Mouse (Mus musculus): Measurements from ENCODE around the gene Taok3. TPM values are rescaled to one million over a fixed set of nuclear protein-coding genes. Genes with fewer than 3 reads are reported as not detected.
A peak's percentile ranks its signal among the peaks of the same experiment; 100 is the strongest.

Taok3 gene
- polyA plus RNA-seq, 1 experiment from 2014 or later: 12.0 TPM

DNA sequence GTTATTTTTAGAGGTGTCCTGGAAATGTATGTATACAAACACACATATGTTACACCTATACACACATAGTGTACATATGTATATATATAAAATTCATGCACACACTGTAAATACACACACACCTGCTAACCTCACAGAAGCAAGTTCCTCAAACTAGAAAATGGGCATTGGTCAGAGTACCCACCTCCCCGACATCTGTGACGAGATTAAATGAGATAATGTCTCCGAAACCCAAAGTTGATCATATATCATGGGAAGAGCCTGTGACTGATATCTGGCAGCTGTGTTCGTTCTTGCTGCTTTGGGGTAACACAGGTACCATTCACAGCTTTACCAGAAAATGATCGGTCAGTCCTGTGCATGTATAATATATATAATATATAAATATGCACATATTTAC is 16.6 kb downstream of the Taok3 start:
- Histone ChIP-seq H3K27ac (replicated peaks) (no peak overlapping the region), H3K9me3 (replicated peaks) (no peaks in the 10 kb centered on the region), H3K27me3 (ENCODE audit: low read depth, poor library complexity, severe bottlenecking) (no peaks in the 10 kb centered on the region), H3K4me3 (no peak overlapping the region), H3K36me3 (no peaks in the 10 kb centered on the region), H3K4me1 (peaks cover 33% of the 10 kb centered on the region)
- no peak for DNase-seq (ENCODE audit: low spot score)
- WGBS: 93% methylated on average over 5 of the region's 5 CpGs

- Histone ChIP-seq H3K27me3 (ENCODE audit: low read depth, poor library complexity, severe bottlenecking) (no peaks in the 10 kb centered on the region), H3K9me3 (replicated peaks) (no peaks in the 10 kb centered on the region), H3K4me3 (no peak overlapping the region), H3K36me3 (no peaks in the 10 kb centered on the region), H3K4me1 (peaks cover 33% of the 10 kb centered on the region), H3K27ac (replicated peaks) (no peak overlapping the region)
- DNase-seq (ENCODE audit: low spot score): no peak
- WGBS: 81% methylated on average over 10 of the region's 10 CpGs
Observed at GRCm38 (mm10) chr5:117137011-117137410, 17.1 kb downstream of the Taok3 start.

GRCm38 (mm10) chr5:117137594-117137993 is 17.7 kb downstream of the Taok3 start:
- no peaks in the 10 kb centered on the region for H3K36me3 ChIP-seq
- peaks cover 33% of the 10 kb centered on the region for H3K4me1 ChIP-seq
- no peaks in the 10 kb centered on the region for H3K9me3 ChIP-seq (replicated peaks)
- H3K27me3 ChIP-seq (ENCODE audit: low read depth, poor library complexity, severe bottlenecking): no peaks in the 10 kb centered on the region
- no peak overlapping the region for H3K27ac ChIP-seq (replicated peaks)
- 85% methylated on average over 8 of the region's 8 CpGs for WGBS
- no peak overlapping the region for H3K4me3 ChIP-seq
- no peak for DNase-seq (ENCODE audit: low spot score)

DNA sequence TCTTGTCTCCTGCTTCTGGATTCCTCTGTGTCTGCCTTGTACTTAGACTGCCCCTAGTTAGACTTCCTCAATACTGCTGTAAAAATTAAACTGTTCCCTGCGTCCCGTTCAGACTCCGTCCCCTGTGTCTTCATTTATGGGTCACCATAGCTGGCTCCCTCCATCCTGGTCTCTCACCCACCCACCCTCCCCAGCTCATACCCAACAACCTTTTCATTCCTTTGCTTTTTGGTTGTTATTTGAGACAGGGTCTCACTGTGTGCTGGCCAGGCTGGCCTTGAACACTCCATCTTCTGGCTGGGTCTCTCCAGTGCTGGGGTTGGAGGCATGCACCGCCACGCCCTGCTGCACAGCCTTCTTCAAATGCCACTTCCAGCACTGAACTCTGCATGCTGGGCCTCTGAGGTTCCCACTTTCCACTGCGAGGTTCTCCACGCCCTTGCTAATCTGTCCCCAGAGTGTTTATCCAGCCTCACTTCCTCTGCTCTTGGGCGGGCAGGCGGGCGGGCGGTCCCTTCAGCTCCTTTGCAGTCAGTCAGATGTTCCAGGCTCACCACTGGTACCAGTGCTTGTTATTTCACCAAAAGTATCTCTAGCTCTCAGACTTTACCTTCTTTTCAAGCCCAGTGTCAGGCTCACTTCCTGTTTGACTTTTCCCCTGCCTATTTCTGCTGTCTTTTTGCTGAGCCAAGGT is 18.5 kb downstream of the Taok3 start:
- Histone ChIP-seq H3K36me3 (no peaks in the 10 kb centered on the region), H3K27me3 (ENCODE audit: low read depth, poor library complexity, severe bottlenecking) (no peaks in the 10 kb centered on the region), H3K4me1 (peaks cover 33% of the 10 kb centered on the region), H3K4me3 (no peak overlapping the region), H3K27ac (replicated peaks) (no peak overlapping the region), H3K9me3 (replicated peaks) (no peaks in the 10 kb centered on the region)
- WGBS: 85% methylated on average over 11 of the region's 11 CpGs
- DNase-seq (ENCODE audit: low spot score): no peak

DNA sequence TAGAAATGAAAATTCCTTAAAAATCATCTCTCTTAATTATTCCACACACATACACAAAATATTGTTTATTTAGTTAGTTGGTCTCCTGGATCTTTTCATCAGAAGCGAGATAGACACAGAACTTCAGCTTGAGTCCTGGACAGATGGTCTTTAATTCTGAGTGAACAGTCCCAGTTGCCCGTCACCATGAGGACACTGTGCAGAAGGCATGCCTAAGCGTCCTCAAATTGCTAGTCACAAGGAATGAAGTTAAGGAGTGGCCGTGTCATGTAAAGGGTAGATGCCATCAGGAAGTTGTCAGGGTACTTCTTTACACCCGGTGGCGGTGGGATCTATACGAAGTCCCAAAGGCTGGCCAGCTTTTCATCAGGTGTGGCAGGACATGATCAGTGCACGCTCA is 19.9 kb downstream of the Taok3 start:
- no peaks in the 10 kb centered on the region for H3K36me3 ChIP-seq

GRCm38 (mm10) chr5:117140374-117140773 is 20.4 kb downstream of the Taok3 start:
- WGBS: 78% methylated on average over 7 of the region's 7 CpGs
- peak overlapping the region; percentile 55; the same call in 1 of the 2 replicates for H3K27ac ChIP-seq (replicated peaks)
- no peaks in the 10 kb centered on the region for H3K36me3 ChIP-seq
- H3K27me3 ChIP-seq (ENCODE audit: low read depth, poor library complexity, severe bottlenecking): no peaks in the 10 kb centered on the region
- DNase-seq (ENCODE audit: low spot score): no peak
- peaks cover 24% of the 10 kb centered on the region for H3K4me1 ChIP-seq
- no peaks in the 10 kb centered on the region for H3K9me3 ChIP-seq (replicated peaks)
- no peak overlapping the region for H3K4me3 ChIP-seq

More for the DNA sequence above, 19.9 kb downstream of the Taok3 start:
- Histone ChIP-seq H3K4me1 (peaks cover 30% of the 10 kb centered on the region), H3K27me3 (ENCODE audit: low read depth, poor library complexity, severe bottlenecking) (no peaks in the 10 kb centered on the region), H3K4me3 (no peak overlapping the region), H3K27ac (replicated peaks) (no peak overlapping the region), H3K9me3 (replicated peaks) (no peaks in the 10 kb centered on the region)
- no peak for DNase-seq (ENCODE audit: low spot score)
- 77% methylated on average over 8 of the region's 8 CpGs for whole genome bisulfite sequencing

DNA sequence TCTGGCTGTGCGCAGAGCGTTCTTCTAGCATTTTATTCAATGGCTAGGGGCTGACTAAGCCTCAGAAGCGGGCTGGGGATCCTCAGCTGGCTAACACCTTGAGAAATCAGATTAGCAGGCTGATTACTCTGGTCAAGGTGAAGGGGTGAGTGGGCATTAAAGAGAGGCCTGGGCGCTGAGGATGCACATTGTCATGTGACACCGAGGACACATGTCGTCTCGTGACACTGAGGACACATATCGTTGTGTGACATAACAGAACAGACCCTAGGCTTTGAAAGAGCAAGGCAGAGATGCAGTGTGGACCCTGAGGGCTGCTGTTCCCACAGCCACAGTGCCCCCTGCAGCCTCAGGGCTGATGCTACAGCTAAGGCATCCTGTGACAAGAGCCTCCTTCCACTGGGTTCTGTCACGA is 23.8 kb downstream of the Taok3 start:
- Histone ChIP-seq H3K27ac (replicated peaks) (no peak overlapping the region), H3K4me1 (peaks cover 12% of the 10 kb centered on the region), H3K36me3 (no peaks in the 10 kb centered on the region), H3K27me3 (ENCODE audit: low read depth, poor library complexity, severe bottlenecking) (no peaks in the 10 kb centered on the region), H3K9me3 (replicated peaks) (peaks cover 5% of the 10 kb centered on the region; the same call in 1 of the 2 replicates), H3K4me3 (no peak overlapping the region)
- peak; percentile 31 for DNase-seq (ENCODE audit: low spot score)
- 69% methylated on average over 9 of the region's 9 CpGs for WGBS

GRCm38 (mm10) chr5:117146165-117146564 is 26.2 kb downstream of the Taok3 start:
- no peak overlapping the region for H3K27ac ChIP-seq (replicated peaks)
- H3K4me3 ChIP-seq: no peak overlapping the region
- no peaks in the 10 kb centered on the region for H3K27me3 ChIP-seq (ENCODE audit: low read depth, poor library complexity, severe bottlenecking)
- H3K9me3 ChIP-seq (replicated peaks): peaks cover 5% of the 10 kb centered on the region; the same call in 1 of the 2 replicates
- H3K36me3 ChIP-seq: no peaks in the 10 kb centered on the region
- H3K4me1 ChIP-seq: no peaks in the 10 kb centered on the region
- DNase-seq (ENCODE audit: low spot score): no peak

DNA sequence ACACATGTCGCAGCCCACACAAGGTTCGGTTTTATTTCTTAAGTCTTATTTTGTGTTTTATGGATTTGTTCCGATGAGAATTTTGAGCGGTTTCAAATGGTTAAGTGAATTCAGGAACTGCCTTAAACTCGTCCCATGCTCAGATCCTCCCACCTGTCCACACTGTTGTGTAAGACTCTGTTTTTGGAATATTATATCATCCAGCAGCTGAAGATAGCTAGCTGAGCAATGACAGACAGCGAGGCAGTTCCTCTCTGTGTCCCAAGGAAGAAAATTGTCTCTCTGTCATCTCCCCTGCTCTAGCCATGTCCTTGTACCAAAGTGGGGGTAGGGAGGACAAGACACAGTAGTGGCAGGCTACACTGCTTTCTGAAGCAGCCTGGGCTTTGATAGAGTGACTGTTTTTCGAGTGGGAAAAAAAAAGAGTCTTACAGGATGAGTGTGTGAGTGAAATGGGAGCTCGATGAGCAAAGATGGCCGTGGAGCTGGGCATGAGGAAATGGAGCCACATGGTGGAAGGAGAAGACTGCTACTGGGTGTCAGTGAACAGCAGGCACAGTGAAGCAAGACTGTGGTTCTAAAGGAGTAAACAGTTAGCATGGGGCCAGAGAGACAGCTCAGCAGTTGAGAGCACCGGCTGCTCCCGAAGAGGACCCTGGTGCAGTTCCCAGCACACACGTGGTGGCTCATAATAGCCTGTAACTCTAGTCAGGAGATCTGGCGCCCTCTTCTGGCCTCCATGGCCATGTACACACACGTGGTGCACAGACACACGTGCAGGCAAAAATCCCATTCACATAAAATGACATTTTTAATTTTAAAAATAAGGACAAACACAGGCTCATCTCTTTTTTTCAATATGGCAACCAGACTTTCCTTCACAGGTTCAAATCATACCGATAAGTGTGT is 27.5 kb downstream of the Taok3 start:
- Histone ChIP-seq H3K4me1 (no peaks in the 10 kb centered on the region), H3K9me3 (replicated peaks) (peaks cover 5% of the 10 kb centered on the region; the same call in 1 of the 2 replicates), H3K27ac (replicated peaks) (no peak overlapping the region), H3K36me3 (no peaks in the 10 kb centered on the region), H3K27me3 (ENCODE audit: low read depth, poor library complexity, severe bottlenecking) (no peaks in the 10 kb centered on the region), H3K4me3 (no peak overlapping the region)
- WGBS: 91% methylated on average over 16 of the region's 16 CpGs
- DNase-seq (ENCODE audit: low spot score): no peak

GRCm38 (mm10) chr5:117149054-117149942 is 29.4 kb downstream of the Taok3 start:
- 86% methylated on average over 16 of the region's 16 CpGs for WGBS
- Histone ChIP-seq H3K9me3 (replicated peaks) (peaks cover 16% of the 10 kb centered on the region), H3K27ac (replicated peaks) (no peak overlapping the region), H3K36me3 (0 out of 2 replicates have a peak, but pooled peaks cover 7% of the 10 kb centered on the region), H3K27me3 (ENCODE audit: low read depth, poor library complexity, severe bottlenecking) (no peaks in the 10 kb centered on the region), H3K4me3 (no peak overlapping the region), H3K4me1 (no peaks in the 10 kb centered on the region)
- no peak for DNase-seq (ENCODE audit: low spot score)

DNA sequence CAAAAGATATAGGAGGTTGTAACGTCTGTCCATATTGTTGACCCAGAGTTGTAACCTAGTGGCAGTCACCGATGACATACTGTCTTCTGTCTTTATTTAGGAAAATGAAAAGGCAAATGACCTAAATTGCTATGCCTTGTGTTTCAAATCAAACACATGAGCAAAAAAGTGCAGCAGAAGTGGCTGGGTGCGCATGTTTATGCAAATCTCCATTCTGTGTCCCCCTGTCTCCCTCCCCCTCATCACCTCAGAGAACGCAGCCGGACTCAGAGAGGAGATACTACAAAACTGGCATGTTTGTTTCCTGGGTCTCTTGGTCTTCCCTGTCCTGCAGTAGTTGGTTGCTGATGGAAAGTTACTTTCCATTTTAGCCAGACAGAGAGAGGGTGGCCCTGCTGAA is 30.1 kb downstream of the Taok3 start:
- DNase-seq (ENCODE audit: low spot score): no peak
- no peaks in the 10 kb centered on the region for H3K27me3 ChIP-seq (ENCODE audit: low read depth, poor library complexity, severe bottlenecking)
- H3K4me1 ChIP-seq: no peaks in the 10 kb centered on the region
- WGBS: 89% methylated on average over 5 of the region's 5 CpGs
- H3K9me3 ChIP-seq (replicated peaks): peaks cover 16% of the 10 kb centered on the region
- no peak overlapping the region for H3K4me3 ChIP-seq
- H3K36me3 ChIP-seq: 0 out of 2 replicates have a peak, but pooled peaks cover 7% of the 10 kb centered on the region
- no peak overlapping the region for H3K27ac ChIP-seq (replicated peaks)

DNA sequence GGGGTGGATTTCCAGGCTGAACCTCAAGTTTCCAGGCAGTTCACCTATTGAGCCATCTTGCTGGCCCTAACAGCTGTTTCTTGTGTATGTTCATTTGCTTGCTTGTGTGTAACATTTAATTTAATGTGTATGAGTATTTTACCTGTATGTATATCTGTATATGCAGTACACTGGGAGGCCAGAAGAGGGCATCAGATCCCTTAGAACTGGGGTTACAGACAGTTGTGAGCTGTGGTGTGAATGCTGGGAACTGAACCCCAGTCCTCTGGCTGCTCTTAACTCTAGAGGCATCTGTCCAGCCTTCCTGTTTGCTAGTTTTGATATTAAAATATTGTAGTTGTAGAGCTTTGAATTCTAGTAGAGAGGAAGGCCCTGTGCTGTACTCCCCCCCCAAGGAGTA is 33.0 kb downstream of the Taok3 start:
- peaks cover 11% of the 10 kb centered on the region for H3K9me3 ChIP-seq (replicated peaks)
- no peak for DNase-seq (ENCODE audit: low spot score)
- H3K36me3 ChIP-seq: 0 out of 2 replicates have a peak, but pooled peaks cover 7% of the 10 kb centered on the region
- H3K27me3 ChIP-seq (ENCODE audit: low read depth, poor library complexity, severe bottlenecking): no peaks in the 10 kb centered on the region
- no peak overlapping the region for H3K27ac ChIP-seq (replicated peaks)
- H3K4me1 ChIP-seq: no peaks in the 10 kb centered on the region
- no peak overlapping the region for H3K4me3 ChIP-seq

All from midbrain, embryonic 10.5 days (tissue).